Mouse (Mus musculus) limb, embryonic 11.5 days (tissue): ENCODE measurements around the gene Efcc1. TPM values are rescaled to one million over a fixed set of nuclear protein-coding genes. Genes with fewer than 3 reads are reported as not detected.

Source experiments
- ATAC-seq: fragments of 200-750 bp; cut with Nextera tagmentation; 2 replicates; pipeline ENCODE4 v1.8.0; 2017; ENCODE audit warnings: low read depth; ENCODE audit not compliant: insufficient number of reproducible peaks, low FRiP score, low TSS enrichment
- DNase-seq: peaks from one replicate; pipeline ENCODE4 v3.0.0-alpha.2; 2015; ENCODE audit warnings: low spot score
- H3K27ac ChIP-seq: fragments of 300-500 bp; sonication (generic); replicated peaks from 2 replicates; pipeline ENCODE4 v1.5.1; 2014; ENCODE audit warnings: low read depth, mild to moderate bottlenecking, low read length
- H3K27me3 ChIP-seq: fragments of 300-500 bp; sonication (generic); 2 replicates; pipeline ENCODE4 v1.6.1; 2014; ENCODE audit warnings: mild to moderate bottlenecking, low read length, mixed read lengths; ENCODE audit not compliant: control insufficient read depth, insufficient read depth
- H3K36me3 ChIP-seq: fragments of 300-500 bp; sonication (generic); 2 replicates; pipeline ENCODE4 v1.6.1; 2014; ENCODE audit warnings: mild to moderate bottlenecking, low read length, moderate library complexity, mixed read lengths; ENCODE audit not compliant: control insufficient read depth, insufficient read depth
- H3K4me1 ChIP-seq: fragments of 300-500 bp; sonication (generic); 2 replicates; pipeline ENCODE4 v1.6.1; 2014; ENCODE audit warnings: low read length, mixed read lengths; ENCODE audit not compliant: control insufficient read depth, insufficient read depth
- H3K4me2 ChIP-seq: fragments of 300-500 bp; sonication (generic); 2 replicates; pipeline ENCODE4 v1.6.1; 2014; ENCODE audit warnings: low read depth, mild to moderate bottlenecking, moderate library complexity; ENCODE audit not compliant: severe bottlenecking
- H3K4me3 ChIP-seq: fragments of 300-500 bp; sonication (generic); 2 replicates; pipeline ENCODE4 v1.5.1; 2014; ENCODE audit warnings: low read depth, low read length
- H3K9ac ChIP-seq: fragments of 300-500 bp; sonication (generic); 2 replicates; pipeline ENCODE4 v1.6.1; 2014; ENCODE audit warnings: mild to moderate bottlenecking, low read length
- H3K9me3 ChIP-seq: fragments of 300-500 bp; sonication (generic); 2 replicates; pipeline ENCODE4 v1.6.1; 2016; ENCODE audit warnings: low read length; ENCODE audit not compliant: control insufficient read depth
- WGBS: fragments of 180-500 bp; shearing (Covaris S2); extraction: QIAGEN DNeasy Blood & Tissue Kit; methylation state at CpG from one replicate; pipeline ENCODE4 v1.1.7; 2014; 5-methylcytosine and 5-hydroxymethylcytosine counted together
- polyA plus RNA-seq: library from polyadenylated mRNA; unstranded; fragments of >200 nt; fragmentation: Nextera tagmentation; extraction: Ambion mirVana; gene quantifications from 2 replicates; pipeline ENCODE4 v1.2.1, GENCODE M21; 2014

Gene Efcc1
- polyA plus RNA-seq: 0.07 and 0.37 TPM in 2 replicates

- Histone ChIP-seq H3K4me3 (peak within 1 kb of the TSS; percentile 55), H3K36me3 (no peaks in the 10 kb centered on the region), H3K27ac (no peak within 1 kb of the TSS), H3K4me1 (peaks cover 9% of the 10 kb centered on the region), H3K9me3 (no peaks in the 10 kb centered on the region), H3K27me3 (peaks cover 52% of the 10 kb centered on the region), H3K4me2 (peak within 1 kb of the TSS; percentile 98), H3K9ac (peak within 1 kb of the TSS; percentile 53)
- DNase-seq (peak; percentile 59), ATAC-seq (0 out of 2 replicates have a peak, but pooled peaks have one; percentile 47)
- under 1% methylated on average over 86 of the region's 90 CpGs for WGBS
Observed at GRCm38 (mm10) chr6:87730591-87731462, at the start of gene Efcc1. TSS of gene Efcc1 (plus strand) at chr6:87730869.

DNA sequence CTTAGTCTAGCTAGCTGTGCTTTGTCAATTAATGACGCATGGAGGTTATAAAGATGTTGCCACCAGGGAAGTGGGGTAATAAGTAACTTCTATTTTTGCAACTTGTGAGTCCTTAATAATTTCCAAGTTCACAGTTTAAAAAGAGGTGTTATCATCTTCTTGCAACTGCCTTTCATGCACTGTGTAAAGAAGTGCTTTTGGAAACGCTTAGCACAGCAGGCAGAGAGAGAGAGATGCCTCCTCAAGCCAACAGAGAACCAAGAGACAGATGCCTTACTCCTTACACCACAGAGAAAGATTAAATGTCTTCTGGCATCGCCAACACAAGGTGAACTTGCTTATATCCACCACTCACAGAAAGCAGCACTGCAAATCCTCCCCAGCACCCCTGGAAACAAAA lies 34.7 kb upstream of the Efcc1 start:
- H3K4me2 ChIP-seq: no peak overlapping the region
- no peak for DNase-seq
- H3K9ac ChIP-seq: no peak overlapping the region
- H3K27me3 ChIP-seq: no peaks in the 10 kb centered on the region
- no peaks in the 10 kb centered on the region for H3K36me3 ChIP-seq
- ATAC-seq: no peak
- no peak overlapping the region for H3K4me3 ChIP-seq
- no peak overlapping the region for H3K27ac ChIP-seq
- H3K4me1 ChIP-seq: no peaks in the 10 kb centered on the region
- no peaks in the 10 kb centered on the region for H3K9me3 ChIP-seq
- WGBS: 78% methylated on average over 3 of the region's 3 CpGs

- H3K9ac ChIP-seq: no peak overlapping the region
- no peaks in the 10 kb centered on the region for H3K27me3 ChIP-seq
- ATAC-seq (no peak), DNase-seq (no peak)
- 91% methylated on average over 4 of the region's 4 CpGs for WGBS
- H3K36me3 ChIP-seq: no peaks in the 10 kb centered on the region
- no peaks in the 10 kb centered on the region for H3K4me1 ChIP-seq
- no peak overlapping the region for H3K4me3 ChIP-seq
- H3K27ac ChIP-seq: no peak overlapping the region
- no peak overlapping the region for H3K4me2 ChIP-seq
- no peaks in the 10 kb centered on the region for H3K9me3 ChIP-seq
Observed at GRCm38 (mm10) chr6:87696544-87696943, 34.1 kb upstream of the Efcc1 start.

DNA sequence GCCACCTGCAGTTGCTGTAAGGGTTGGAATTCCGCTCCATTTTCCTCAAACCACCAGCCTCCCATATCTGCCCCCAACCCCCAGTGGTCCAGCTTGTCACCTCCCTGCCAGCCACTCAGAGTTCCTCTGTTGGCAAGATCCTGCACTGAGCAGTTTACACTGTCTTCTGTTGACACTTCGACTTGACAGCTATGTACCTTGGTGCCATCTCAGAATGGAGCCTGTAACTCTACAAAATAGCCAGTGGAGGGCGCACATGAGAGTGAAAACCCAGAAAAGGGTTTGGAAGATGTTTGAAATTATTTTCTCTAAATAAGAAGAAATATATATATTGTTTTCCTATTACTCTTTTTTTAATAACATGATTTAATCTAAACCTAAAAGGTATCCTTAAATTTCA lies 24.4 kb upstream of the Efcc1 start:
- H3K36me3 ChIP-seq: no peaks in the 10 kb centered on the region
- H3K27me3 ChIP-seq: no peaks in the 10 kb centered on the region
- H3K27ac ChIP-seq: no peak overlapping the region
- H3K4me3 ChIP-seq: no peak overlapping the region
- no peaks in the 10 kb centered on the region for H3K9me3 ChIP-seq
- no peak for DNase-seq
- WGBS: 51% methylated on average over 3 of the region's 3 CpGs
- no peak for ATAC-seq
- H3K9ac ChIP-seq: no peak overlapping the region
- no peaks in the 10 kb centered on the region for H3K4me1 ChIP-seq
- no peak overlapping the region for H3K4me2 ChIP-seq

DNA sequence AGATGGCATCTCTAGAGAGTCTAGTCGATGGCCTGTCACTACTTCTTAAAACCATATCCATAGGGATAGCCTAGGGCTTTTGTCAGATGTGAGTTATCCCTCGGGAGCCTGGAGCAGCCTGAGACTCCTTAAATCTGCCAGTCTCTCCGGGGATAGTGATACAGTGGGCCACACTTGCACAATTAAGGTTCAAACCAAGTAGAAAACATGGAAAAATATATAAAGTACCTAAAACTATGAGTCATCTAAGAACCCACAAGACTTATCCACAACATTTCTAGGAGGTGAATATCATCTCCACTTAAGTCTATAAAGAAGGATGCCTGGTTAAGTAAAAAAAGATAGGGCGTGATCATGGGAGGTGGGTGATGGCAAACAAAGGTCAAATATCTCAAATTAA lies 18.4 kb upstream of the Efcc1 start:
- WGBS: 87% methylated on average over 4 of the region's 4 CpGs
- no peak overlapping the region for H3K27ac ChIP-seq
- H3K9ac ChIP-seq: no peak overlapping the region
- no peak overlapping the region for H3K4me2 ChIP-seq
- H3K27me3 ChIP-seq: no peaks in the 10 kb centered on the region
- no peaks in the 10 kb centered on the region for H3K36me3 ChIP-seq
- no peak for ATAC-seq
- H3K9me3 ChIP-seq: no peaks in the 10 kb centered on the region
- no peak overlapping the region for H3K4me3 ChIP-seq
- no peaks in the 10 kb centered on the region for H3K4me1 ChIP-seq
- no peak for DNase-seq

DNA sequence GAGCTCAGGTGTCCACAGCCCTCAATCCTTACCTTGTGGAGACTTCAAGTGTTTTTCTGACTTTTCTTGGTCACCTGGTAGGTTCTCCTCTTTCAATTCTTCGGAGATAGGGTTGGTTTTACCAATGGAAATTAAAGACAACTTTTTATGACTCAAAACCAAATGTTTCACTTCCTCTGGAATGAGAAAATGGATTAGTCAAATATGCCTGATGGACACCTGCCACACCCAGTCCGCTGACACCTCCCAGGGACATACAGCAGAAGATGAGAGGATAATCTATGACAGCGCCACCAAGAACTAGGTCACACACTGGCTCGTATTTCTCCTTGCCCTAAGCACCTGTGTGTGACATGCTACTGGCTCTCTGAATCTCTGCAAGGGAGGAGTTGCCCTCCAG lies 16.6 kb upstream of the Efcc1 start:
- ATAC-seq (no peak), DNase-seq (no peak)
- no peaks in the 10 kb centered on the region for H3K9me3 ChIP-seq
- H3K27me3 ChIP-seq: no peaks in the 10 kb centered on the region
- 80% methylated on average over 4 of the region's 4 CpGs for WGBS
- no peak overlapping the region for H3K27ac ChIP-seq
- H3K4me3 ChIP-seq: no peak overlapping the region
- no peak overlapping the region for H3K4me2 ChIP-seq
- H3K4me1 ChIP-seq: no peaks in the 10 kb centered on the region
- H3K9ac ChIP-seq: no peak overlapping the region
- no peaks in the 10 kb centered on the region for H3K36me3 ChIP-seq

- H3K4me2 ChIP-seq: no peak overlapping the region
- ATAC-seq (no peak), DNase-seq (peak; percentile 66)
- no peak overlapping the region for H3K27ac ChIP-seq
- no peaks in the 10 kb centered on the region for H3K36me3 ChIP-seq
- 9% methylated on average over 13 of the region's 13 CpGs for WGBS
- H3K9me3 ChIP-seq: no peaks in the 10 kb centered on the region
- H3K27me3 ChIP-seq: no peaks in the 10 kb centered on the region
- H3K4me3 ChIP-seq: no peak overlapping the region
- H3K9ac ChIP-seq: no peak overlapping the region
- 0 out of 2 replicates have a peak, but pooled peaks cover 3% of the 10 kb centered on the region for H3K4me1 ChIP-seq
Observed at GRCm38 (mm10) chr6:87722631-87723030, 8.0 kb upstream of the Efcc1 start.

DNA sequence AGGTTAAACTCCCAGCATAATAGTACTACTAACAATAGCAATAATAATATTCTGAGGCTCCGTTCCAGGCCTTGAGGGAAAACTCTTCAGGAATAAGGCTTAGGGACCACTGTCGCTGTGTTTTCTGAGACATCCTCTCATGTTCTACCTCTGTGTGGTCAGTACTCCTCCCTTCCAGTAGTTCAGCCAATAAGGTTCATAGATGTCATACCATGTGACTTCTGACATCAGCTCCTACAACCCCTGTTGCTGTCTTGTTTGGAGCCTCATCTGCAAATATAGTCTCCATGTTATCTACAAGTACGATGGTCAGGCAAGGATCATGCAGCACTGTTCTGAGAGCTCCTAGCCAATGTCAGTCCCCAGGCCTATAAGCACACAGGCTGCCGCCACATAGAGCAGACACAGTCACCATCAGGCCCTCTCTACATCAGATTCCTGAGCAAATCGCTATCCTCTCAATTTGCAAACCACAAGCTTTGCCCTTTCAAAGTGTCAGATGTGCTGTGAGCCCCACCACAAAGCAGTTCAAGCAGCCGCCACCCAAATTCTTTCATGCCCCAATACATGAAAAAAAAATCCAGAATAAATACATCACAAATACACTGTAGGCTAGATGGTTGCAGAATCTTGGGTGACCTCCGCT lies 5.3 kb upstream of the Efcc1 start:
- Histone ChIP-seq H3K9me3 (no peaks in the 10 kb centered on the region), H3K27ac (no peak overlapping the region), H3K4me1 (peaks cover 6% of the 10 kb centered on the region; the same call in 1 of the 2 replicates), H3K4me3 (no peak overlapping the region), H3K36me3 (no peaks in the 10 kb centered on the region), H3K27me3 (peaks cover 14% of the 10 kb centered on the region), H3K4me2 (no peak overlapping the region), H3K9ac (no peak overlapping the region)
- DNase-seq (no peak), ATAC-seq (no peak)
- WGBS: 83% methylated on average over 7 of the region's 7 CpGs
